Mouse (Mus musculus): ENCODE data around the gene Srcap. TPM values are rescaled to one million over a fixed set of nuclear protein-coding genes. Genes with fewer than 3 reads are reported as not detected.
"Not testable (repeated sequence)": the region's sequence is repeated elsewhere in the genome, so short reads cannot be mapped to it uniquely, and the experiment has no call there.

The Srcap gene
- polyA plus RNA-seq (2014; fragmentation: Nextera tagmentation; extraction: Ambion mirVana) = 40.1 and 40.4 TPM in 2 replicates

- no peaks in the 10 kb centered on the region for H3K9me3 ChIP-seq (ENCODE audit: control insufficient read depth, low read length)
- peak within 1 kb of the TSS; percentile 99 for H3K27ac ChIP-seq (replicated peaks in 1 of 2; ENCODE audit: control insufficient read depth in 1 of 2, insufficient read depth in 1 of 2, low read depth in 2 of 2, low read length in 2 of 2)
- under 1% methylated on average over 37 of the region's 37 CpGs for WGBS
- H3K36me3 ChIP-seq (ENCODE audit: control insufficient read depth, insufficient read depth, low read length) = peaks cover 32% of the 10 kb centered on the region
- H3K9ac ChIP-seq (ENCODE audit: low read length) = peak within 1 kb of the TSS; percentile 96
- peak; percentile 97 for ATAC-seq (ENCODE audit: insufficient number of reproducible peaks, insufficient read depth, low FRiP score, low read depth)
- peaks cover 0 to 17% of the 10 kb centered on the region in 2 experiments for H3K4me1 ChIP-seq (ENCODE audit: control insufficient read depth in 2 of 2, insufficient read depth in 2 of 2, low read length in 2 of 2)
- H3K27me3 ChIP-seq (ENCODE audit: control insufficient read depth, insufficient read depth, low read length) = no peaks in the 10 kb centered on the region
- peak within 1 kb of the TSS; percentile 68 for H3K4me2 ChIP-seq (ENCODE audit: low read length)
- H3K4me3 ChIP-seq (ENCODE audit: control insufficient read depth in 1 of 2, insufficient read depth in 1 of 2, low read depth in 1 of 2, low read length in 2 of 2) = peak within 1 kb of the TSS; percentile 85
Measured at GRCm38 (mm10) chr7:127511808-127512230, at the start of gene Srcap. Gene Srcap, plus strand, starts transcription at chr7:127511983.

- no peak overlapping the region for H3K4me3 ChIP-seq (ENCODE audit: control insufficient read depth in 1 of 2, insufficient read depth in 1 of 2, low read depth in 1 of 2, low read length in 2 of 2)
- H3K9ac ChIP-seq (ENCODE audit: low read length) = no peak overlapping the region
- peaks cover 42% of the 10 kb centered on the region for H3K36me3 ChIP-seq (ENCODE audit: control insufficient read depth, insufficient read depth, low read length)
- no peak overlapping the region for H3K27ac ChIP-seq (replicated peaks in 1 of 2; ENCODE audit: control insufficient read depth in 1 of 2, insufficient read depth in 1 of 2, low read depth in 2 of 2, low read length in 2 of 2)
- H3K9me3 ChIP-seq (ENCODE audit: control insufficient read depth, low read length) = no peaks in the 10 kb centered on the region
- H3K27me3 ChIP-seq (ENCODE audit: control insufficient read depth, insufficient read depth, low read length) = no peaks in the 10 kb centered on the region
- H3K4me2 ChIP-seq (ENCODE audit: low read length) = no peak overlapping the region
- 0 out of 4 replicates have a peak, but pooled peaks cover 0 to 4% of the 10 kb centered on the region in 2 experiments for H3K4me1 ChIP-seq (ENCODE audit: control insufficient read depth in 2 of 2, insufficient read depth in 2 of 2, low read length in 2 of 2)
- WGBS = 94% methylated on average over 3 of the region's 3 CpGs
- no peak for ATAC-seq (ENCODE audit: insufficient number of reproducible peaks, insufficient read depth, low FRiP score, low read depth)
Measured at GRCm38 (mm10) chr7:127465191-127465590, 46.6 kb upstream of the Srcap start.

DNA sequence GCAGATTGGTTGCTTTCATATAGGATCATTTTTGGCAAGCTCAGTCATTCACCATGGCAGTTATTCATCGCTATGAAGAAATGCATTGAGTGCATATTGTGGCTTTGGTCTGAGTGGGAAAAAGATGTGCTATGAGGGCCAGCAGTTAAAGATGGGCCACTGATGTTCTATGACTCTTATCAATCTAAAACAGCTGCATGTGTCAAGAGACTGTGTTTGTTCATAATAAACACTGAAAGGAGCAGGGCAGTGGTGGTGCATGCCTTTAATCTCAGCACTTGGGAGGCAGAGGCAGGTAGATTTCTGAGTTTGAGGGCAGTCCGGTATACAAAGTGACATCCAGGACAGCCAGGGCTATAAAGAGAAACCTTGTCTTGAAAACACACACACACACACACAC is 46.1 kb upstream of the Srcap start:
- H3K4me1 ChIP-seq (ENCODE audit: control insufficient read depth in 2 of 2, insufficient read depth in 2 of 2, low read length in 2 of 2); H3K4me3 ChIP-seq (ENCODE audit: control insufficient read depth in 1 of 2, insufficient read depth in 1 of 2, low read depth in 1 of 2, low read length in 2 of 2); H3K4me2 ChIP-seq (ENCODE audit: low read length); ATAC-seq (ENCODE audit: insufficient number of reproducible peaks, insufficient read depth, low FRiP score, low read depth); H3K27me3 ChIP-seq (ENCODE audit: control insufficient read depth, insufficient read depth, low read length); H3K9ac ChIP-seq (ENCODE audit: low read length); H3K27ac ChIP-seq (replicated peaks in 1 of 2; ENCODE audit: control insufficient read depth in 1 of 2, insufficient read depth in 1 of 2, low read depth in 2 of 2, low read length in 2 of 2); H3K9me3 ChIP-seq (ENCODE audit: control insufficient read depth, low read length): not testable (repeated sequence)
- 93% methylated on average over 2 of the region's 2 CpGs for WGBS
- peaks cover 37% of the 10 kb centered on the region for H3K36me3 ChIP-seq (ENCODE audit: control insufficient read depth, insufficient read depth, low read length)

DNA sequence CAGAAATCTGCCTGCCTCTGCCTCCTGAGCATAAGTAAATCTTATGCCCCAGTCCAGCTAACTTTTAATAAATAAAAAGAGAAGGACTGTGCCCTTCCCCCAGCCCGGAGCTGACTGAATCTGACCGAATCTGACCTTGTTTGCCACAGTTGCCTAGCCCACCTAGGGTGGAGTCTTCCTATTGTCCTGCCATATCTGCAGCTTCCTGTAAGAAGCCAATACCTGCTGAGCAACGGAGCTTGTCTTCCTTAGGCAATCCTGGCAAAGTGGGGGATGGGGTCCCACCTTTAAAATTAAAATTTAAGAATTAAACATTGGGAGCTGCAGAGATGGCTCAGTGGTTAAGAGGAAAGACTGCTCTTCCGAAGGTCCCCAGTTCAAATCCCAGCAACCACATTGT is 45.2 kb upstream of the Srcap start:
- WGBS = 92% methylated on average over 4 of the region's 4 CpGs
- peaks cover 27% of the 10 kb centered on the region for H3K36me3 ChIP-seq (ENCODE audit: control insufficient read depth, insufficient read depth, low read length)

DNA sequence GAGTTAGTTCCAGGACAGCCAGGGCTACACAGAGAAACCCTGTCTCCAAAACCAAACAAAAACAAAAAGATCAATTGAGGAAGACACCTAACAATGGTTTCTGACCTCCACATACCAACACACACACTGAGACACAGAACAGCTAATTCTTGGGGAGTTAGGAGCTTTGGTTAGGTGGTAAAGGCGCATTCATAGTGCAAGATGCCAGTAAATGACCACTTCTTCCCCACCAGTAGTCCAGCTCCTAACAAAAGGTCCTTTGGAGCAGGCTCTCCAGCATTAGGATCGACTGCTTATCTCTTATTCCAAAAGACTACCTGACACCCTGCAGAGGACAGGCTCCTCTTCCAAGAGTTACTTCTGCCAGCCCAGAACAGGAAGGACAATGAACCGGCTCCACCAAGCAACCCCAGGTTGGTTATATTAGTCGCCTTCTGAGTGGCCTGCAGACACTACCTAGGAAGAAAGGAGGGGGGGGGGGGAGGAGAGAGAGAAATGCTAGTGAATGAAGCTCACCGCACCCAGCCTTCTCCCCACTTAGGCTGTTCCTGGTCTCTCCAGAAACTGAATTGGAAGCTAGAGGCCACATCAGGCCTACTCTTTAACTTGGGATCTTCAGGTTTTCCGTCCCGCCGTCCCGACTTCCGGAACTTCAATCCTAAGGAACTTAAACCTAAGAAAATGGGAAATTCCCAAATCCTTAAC is 41.6 kb upstream of the Srcap start:
- no peaks in the 10 kb centered on the region for H3K9me3 ChIP-seq (ENCODE audit: control insufficient read depth, low read length)
- peak overlapping the region; percentile 81 for H3K4me2 ChIP-seq (ENCODE audit: low read length)
- no peak for ATAC-seq (ENCODE audit: insufficient number of reproducible peaks, insufficient read depth, low FRiP score, low read depth)
- H3K4me1 ChIP-seq (ENCODE audit: control insufficient read depth in 2 of 2, insufficient read depth in 2 of 2, low read length in 2 of 2) = peaks cover 4 to 12% of the 10 kb centered on the region in 2 experiments; a peak in 3 of 4 replicates
- H3K9ac ChIP-seq (ENCODE audit: low read length) = peak overlapping the region; percentile 93
- 9% methylated on average over 10 of the region's 10 CpGs for WGBS
- H3K36me3 ChIP-seq (ENCODE audit: control insufficient read depth, insufficient read depth, low read length) = peaks cover 32% of the 10 kb centered on the region
- H3K4me3 ChIP-seq (ENCODE audit: control insufficient read depth in 1 of 2, insufficient read depth in 1 of 2, low read depth in 1 of 2, low read length in 2 of 2) = peak overlapping the region; percentile 75 to 82
- no peaks in the 10 kb centered on the region for H3K27me3 ChIP-seq (ENCODE audit: control insufficient read depth, insufficient read depth, low read length)
- H3K27ac ChIP-seq (replicated peaks in 1 of 2; ENCODE audit: control insufficient read depth in 1 of 2, insufficient read depth in 1 of 2, low read depth in 2 of 2, low read length in 2 of 2) = peak overlapping the region; percentile 92 to 99

More for the DNA sequence above, 45.2 kb upstream of the Srcap start:
- Histone ChIP-seq H3K4me3 (ENCODE audit: control insufficient read depth in 1 of 2, insufficient read depth in 1 of 2, low read depth in 1 of 2, low read length in 2 of 2) (no peak overlapping the region), H3K27me3 (ENCODE audit: control insufficient read depth, insufficient read depth, low read length) (no peaks in the 10 kb centered on the region), H3K9ac (ENCODE audit: low read length) (no peak overlapping the region), H3K4me2 (ENCODE audit: low read length) (no peak overlapping the region), H3K9me3 (ENCODE audit: control insufficient read depth, low read length) (no peaks in the 10 kb centered on the region), H3K27ac (replicated peaks in 1 of 2; ENCODE audit: control insufficient read depth in 1 of 2, insufficient read depth in 1 of 2, low read depth in 2 of 2, low read length in 2 of 2) (no peak overlapping the region), H3K4me1 (ENCODE audit: control insufficient read depth in 2 of 2, insufficient read depth in 2 of 2, low read length in 2 of 2) (0 out of 4 replicates have a peak, but pooled peaks cover 0 to 4% of the 10 kb centered on the region in 2 experiments)
- no peak for ATAC-seq (ENCODE audit: insufficient number of reproducible peaks, insufficient read depth, low FRiP score, low read depth)

DNA sequence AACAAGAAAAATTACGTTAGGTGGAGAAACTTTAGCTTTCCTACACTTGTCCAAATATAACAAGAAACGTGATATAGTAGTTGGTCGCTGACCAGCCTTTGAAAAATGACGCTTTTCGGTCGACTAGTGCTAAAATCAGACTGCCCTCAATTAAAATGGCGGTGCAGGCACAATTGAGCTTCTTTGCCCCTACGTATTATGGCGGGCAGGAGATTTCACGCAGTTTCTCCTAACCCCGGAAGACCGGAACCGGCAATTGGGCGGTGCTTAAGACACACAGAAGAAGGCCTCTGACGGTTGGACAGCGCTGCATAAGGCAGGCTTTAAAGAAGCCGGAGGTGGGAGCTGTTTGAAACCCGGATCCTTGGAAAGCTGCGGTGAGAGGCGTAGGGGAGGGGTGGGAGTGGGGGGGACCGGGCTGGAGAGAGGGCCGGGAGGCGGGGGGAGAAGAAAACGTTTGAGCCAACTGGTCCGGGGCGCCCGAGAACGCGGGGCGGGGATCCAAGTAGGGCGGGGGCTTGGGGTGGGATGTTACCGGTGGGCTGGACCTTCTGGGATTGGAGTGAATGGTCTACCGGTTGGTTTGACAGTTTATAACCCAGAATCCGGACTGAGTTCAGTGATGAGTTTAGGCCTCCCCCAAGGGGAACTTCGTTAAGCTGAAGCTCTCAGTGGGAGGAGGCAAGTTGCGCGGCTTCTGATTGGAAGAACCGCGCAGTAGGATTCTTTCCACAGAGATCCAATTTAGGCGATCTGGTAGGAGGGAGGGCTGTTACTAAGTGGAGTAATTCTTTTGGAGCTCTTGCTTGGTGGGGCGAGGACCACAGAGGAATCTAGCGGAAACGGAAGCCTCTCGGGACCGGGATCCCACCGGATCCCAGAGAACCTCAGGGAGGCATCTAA is 40.8 kb upstream of the Srcap start:
- H3K4me1 ChIP-seq (ENCODE audit: control insufficient read depth in 2 of 2, insufficient read depth in 2 of 2, low read length in 2 of 2) = peaks cover 4 to 12% of the 10 kb centered on the region in 2 experiments; a peak in 3 of 4 replicates
- peak overlapping the region; percentile 93 for H3K9ac ChIP-seq (ENCODE audit: low read length)
- peak overlapping the region; percentile 75 to 82 for H3K4me3 ChIP-seq (ENCODE audit: control insufficient read depth in 1 of 2, insufficient read depth in 1 of 2, low read depth in 1 of 2, low read length in 2 of 2)
- under 1% methylated on average over 45 of the region's 46 CpGs for WGBS
- peak; percentile 83 for ATAC-seq (ENCODE audit: insufficient number of reproducible peaks, insufficient read depth, low FRiP score, low read depth)
- peak overlapping the region; percentile 81 for H3K4me2 ChIP-seq (ENCODE audit: low read length)
- H3K27me3 ChIP-seq (ENCODE audit: control insufficient read depth, insufficient read depth, low read length) = no peaks in the 10 kb centered on the region
- H3K27ac ChIP-seq (replicated peaks in 1 of 2; ENCODE audit: control insufficient read depth in 1 of 2, insufficient read depth in 1 of 2, low read depth in 2 of 2, low read length in 2 of 2) = peak overlapping the region; percentile 95 to 99
- H3K9me3 ChIP-seq (ENCODE audit: control insufficient read depth, low read length) = no peaks in the 10 kb centered on the region
- H3K36me3 ChIP-seq (ENCODE audit: control insufficient read depth, insufficient read depth, low read length) = peaks cover 40% of the 10 kb centered on the region

DNA sequence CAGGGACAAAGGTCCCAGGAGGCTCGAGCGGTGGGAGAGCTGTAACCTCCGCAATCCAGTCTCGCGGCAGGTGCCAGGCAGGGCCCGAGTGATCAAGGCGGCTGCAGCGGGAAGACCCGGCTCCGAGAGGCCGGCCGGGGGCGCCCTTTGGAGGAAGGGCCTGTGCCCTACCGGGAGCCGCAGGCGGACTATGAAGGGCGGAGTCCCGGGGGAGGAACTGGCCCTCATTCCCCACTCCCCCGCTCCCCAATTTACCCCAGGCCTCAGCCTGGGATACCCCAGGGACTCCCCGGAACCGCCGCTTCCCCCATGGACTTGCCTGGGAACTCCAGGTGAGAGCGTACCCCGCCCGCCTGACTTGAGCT is 40.2 kb upstream of the Srcap start:
- peaks cover 43% of the 10 kb centered on the region for H3K36me3 ChIP-seq (ENCODE audit: control insufficient read depth, insufficient read depth, low read length)
- H3K4me2 ChIP-seq (ENCODE audit: low read length) = peak overlapping the region; percentile 81
- WGBS = 1% methylated on average over 21 of the region's 25 CpGs
- H3K27ac ChIP-seq (replicated peaks in 1 of 2; ENCODE audit: control insufficient read depth in 1 of 2, insufficient read depth in 1 of 2, low read depth in 2 of 2, low read length in 2 of 2) = peak overlapping the region; percentile 95 to 99
- no peaks in the 10 kb centered on the region for H3K27me3 ChIP-seq (ENCODE audit: control insufficient read depth, insufficient read depth, low read length)
- H3K4me1 ChIP-seq (ENCODE audit: control insufficient read depth in 2 of 2, insufficient read depth in 2 of 2, low read length in 2 of 2) = peaks cover 4 to 12% of the 10 kb centered on the region in 2 experiments; a peak in 3 of 4 replicates
- H3K9me3 ChIP-seq (ENCODE audit: control insufficient read depth, low read length) = no peaks in the 10 kb centered on the region
- H3K9ac ChIP-seq (ENCODE audit: low read length) = peak overlapping the region; percentile 93
- peak overlapping the region; percentile 75 to 82 for H3K4me3 ChIP-seq (ENCODE audit: control insufficient read depth in 1 of 2, insufficient read depth in 1 of 2, low read depth in 1 of 2, low read length in 2 of 2)
- peak; percentile 45 for ATAC-seq (ENCODE audit: insufficient number of reproducible peaks, insufficient read depth, low FRiP score, low read depth)

All from heart, embryonic 14.5 days (tissue).